Mouse (Mus musculus) limb, embryonic 14.5 days (tissue): ENCODE measurements at regions not wholly inside any gene's neighbourhood (a gene's known extent, or its start where the extent isn't known, plus 50 kb on each side); places are given as distances from the start of the nearest gene placed in this dataset.

ENCODE experiments used
- ATAC-seq: fragments of 200-750 bp; cut with Nextera tagmentation; 2 replicates; pipeline ENCODE4 v1.8.0; 2017; ENCODE audit warnings: low read depth, moderate number of reproducible peaks, moderate TSS enrichment; ENCODE audit not compliant: low FRiP score
- DNase-seq: peaks from one replicate; pipeline ENCODE4 v3.0.0-alpha.2; 2015; ENCODE audit warnings: low spot score
- H3K27ac ChIP-seq: fragments of 300-500 bp; sonication (generic); replicated peaks from 2 replicates; pipeline ENCODE4 v1.5.1; 2014; ENCODE audit warnings: low read depth, mild to moderate bottlenecking, low read length, moderate library complexity, mixed read lengths
- H3K27me3 ChIP-seq: fragments of 300-500 bp; sonication (generic); 2 replicates; pipeline ENCODE4 v1.6.1; 2014; ENCODE audit warnings: low read length, mixed read lengths; ENCODE audit not compliant: control insufficient read depth, insufficient read depth
- H3K36me3 ChIP-seq: fragments of 300-500 bp; sonication (generic); 2 replicates; pipeline ENCODE4 v1.6.1; 2014; ENCODE audit warnings: mild to moderate bottlenecking, low read length, moderate library complexity, mixed read lengths; ENCODE audit not compliant: control insufficient read depth, insufficient read depth
- H3K4me1 ChIP-seq: fragments of 300-500 bp; sonication (generic); 2 replicates; pipeline ENCODE4 v1.6.1; 2014; ENCODE audit warnings: antibody characterized with exemption, low read length, mixed read lengths; ENCODE audit not compliant: control insufficient read depth, insufficient read depth
- H3K4me2 ChIP-seq: fragments of 300-500 bp; sonication (generic); replicated peaks from 2 replicates; pipeline ENCODE4 v1.6.1; 2014; ENCODE audit warnings: low read depth, mild to moderate bottlenecking, low read length, moderate library complexity; ENCODE audit not compliant: severe bottlenecking
- H3K4me3 ChIP-seq: fragments of 300-500 bp; sonication (generic); replicated peaks from 2 replicates; pipeline ENCODE4 v1.5.1; 2014; ENCODE audit warnings: low read length
- H3K9ac ChIP-seq: fragments of 300-500 bp; sonication (generic); 2 replicates; pipeline ENCODE4 v1.6.1; 2014; ENCODE audit warnings: mild to moderate bottlenecking, low read depth, low read length, moderate library complexity; ENCODE audit not compliant: severe bottlenecking
- H3K9me3 ChIP-seq: fragments of 300-500 bp; sonication (generic); 2 replicates; pipeline ENCODE4 v1.6.1; 2016; ENCODE audit warnings: low read length; ENCODE audit not compliant: control insufficient read depth
- POLR2A ChIP-seq: fragments of 200-500 bp; IDR thresholded peaks from 2 replicates; pipeline ENCODE4 v1.8.0; 2012; ENCODE audit warnings: inconsistent platforms, mild to moderate bottlenecking, moderate library complexity, borderline replicate concordance; ENCODE audit not compliant: insufficient read depth, insufficient read length; ENCODE audit errors: extremely low read depth
- WGBS: fragments of 180-500 bp; shearing (Covaris S2); extraction: QIAGEN DNeasy Blood & Tissue Kit; methylation state at CpG from one replicate; pipeline ENCODE4 v1.1.7; 2014; 5-methylcytosine and 5-hydroxymethylcytosine counted together

GRCm38 (mm10) chr3:145207071-145207470 lies 85.2 kb upstream of the Col24a1 start:
- Histone ChIP-seq H3K27me3 (no peaks in the 10 kb centered on the region), H3K4me2 (no peak overlapping the region), H3K27ac (no peak overlapping the region), H3K36me3 (no peaks in the 10 kb centered on the region), H3K9ac (no peak overlapping the region), H3K9me3 (no peaks in the 10 kb centered on the region), H3K4me1 (no peaks in the 10 kb centered on the region), H3K4me3 (no peak overlapping the region)
- DNase-seq (no peak), ATAC-seq (no peak)
- WGBS, result 89% methylated on average over 4 of the region's 4 CpGs
- no peak for TF ChIP-seq POLR2A

DNA sequence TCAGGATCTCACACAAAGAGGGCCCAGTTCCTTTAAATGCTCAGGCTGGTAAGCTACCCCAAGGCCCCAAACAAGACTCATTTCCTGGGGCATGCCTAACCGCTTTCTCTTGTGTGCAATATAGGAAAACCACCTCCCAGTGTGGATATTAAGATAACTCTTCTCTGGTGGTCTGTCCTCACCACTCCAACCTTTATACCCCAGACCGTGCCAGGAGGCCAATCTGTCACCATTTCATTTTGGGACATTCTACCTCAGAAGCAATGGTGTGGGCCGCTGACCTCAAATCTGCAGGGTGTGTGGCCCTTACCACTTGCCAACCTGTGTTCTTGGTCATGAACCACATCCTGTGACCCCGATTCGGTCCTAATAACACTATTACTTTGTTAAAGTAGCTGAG lies 82.1 kb upstream of the Col24a1 start:
- H3K4me1 ChIP-seq, result no peaks in the 10 kb centered on the region
- no peak for DNase-seq
- no peaks in the 10 kb centered on the region for H3K36me3 ChIP-seq
- H3K9ac ChIP-seq, result no peak overlapping the region
- H3K9me3 ChIP-seq, result no peaks in the 10 kb centered on the region
- H3K4me3 ChIP-seq, result no peak overlapping the region
- no peak overlapping the region for H3K27ac ChIP-seq
- WGBS, result 83% methylated on average over 5 of the region's 5 CpGs
- no peak for ATAC-seq
- no peak overlapping the region for H3K4me2 ChIP-seq
- no peak for TF ChIP-seq POLR2A
- H3K27me3 ChIP-seq, result no peaks in the 10 kb centered on the region

DNA sequence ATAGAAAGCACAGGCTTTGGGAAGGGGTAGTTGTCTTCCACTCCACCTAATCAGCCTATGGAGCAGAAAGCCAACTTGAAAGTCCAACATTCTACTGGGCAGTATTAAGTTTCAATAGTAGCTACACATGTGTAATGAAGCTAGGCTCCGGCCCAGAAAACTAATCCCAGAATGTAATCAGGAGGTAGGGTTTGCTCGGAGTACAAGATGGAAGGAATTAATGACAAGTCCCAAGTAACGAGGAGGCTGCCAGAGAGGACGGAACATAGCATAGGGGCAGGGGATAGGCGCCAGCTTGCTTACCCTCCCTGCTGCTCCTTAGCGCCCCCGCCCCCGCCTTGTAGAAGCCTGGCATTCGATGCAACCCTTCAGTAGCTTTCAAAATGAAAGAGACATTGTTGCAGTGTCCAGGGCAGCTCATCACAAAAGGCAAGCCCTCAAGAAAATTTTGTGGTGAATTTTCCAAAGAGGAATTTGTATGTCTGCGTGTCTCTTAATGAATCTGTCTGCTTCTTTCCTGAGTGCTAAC lies 75.2 kb upstream of the Col24a1 start:
- H3K9me3 ChIP-seq, result no peaks in the 10 kb centered on the region
- H3K27ac ChIP-seq, result no peak overlapping the region
- no peak overlapping the region for H3K9ac ChIP-seq
- DNase-seq (no peak), ATAC-seq (no peak)
- no peaks in the 10 kb centered on the region for H3K4me1 ChIP-seq
- H3K4me3 ChIP-seq, result no peak overlapping the region
- H3K36me3 ChIP-seq, result no peaks in the 10 kb centered on the region
- no peaks in the 10 kb centered on the region for H3K27me3 ChIP-seq
- 57% methylated on average over 10 of the region's 10 CpGs for WGBS
- no peak for TF ChIP-seq POLR2A
- no peak overlapping the region for H3K4me2 ChIP-seq

GRCm38 (mm10) chr3:145222922-145223321 lies 69.3 kb upstream of the Col24a1 start:
- no peak overlapping the region for H3K27ac ChIP-seq
- WGBS, result 63% methylated on average over 1 of the region's 1 CpGs
- TF ChIP-seq POLR2A, result no peak
- no peak for DNase-seq
- no peaks in the 10 kb centered on the region for H3K36me3 ChIP-seq
- no peak for ATAC-seq
- no peaks in the 10 kb centered on the region for H3K4me1 ChIP-seq
- no peaks in the 10 kb centered on the region for H3K9me3 ChIP-seq
- H3K4me3 ChIP-seq, result no peak overlapping the region
- no peak overlapping the region for H3K4me2 ChIP-seq
- H3K9ac ChIP-seq, result no peak overlapping the region
- no peaks in the 10 kb centered on the region for H3K27me3 ChIP-seq

DNA sequence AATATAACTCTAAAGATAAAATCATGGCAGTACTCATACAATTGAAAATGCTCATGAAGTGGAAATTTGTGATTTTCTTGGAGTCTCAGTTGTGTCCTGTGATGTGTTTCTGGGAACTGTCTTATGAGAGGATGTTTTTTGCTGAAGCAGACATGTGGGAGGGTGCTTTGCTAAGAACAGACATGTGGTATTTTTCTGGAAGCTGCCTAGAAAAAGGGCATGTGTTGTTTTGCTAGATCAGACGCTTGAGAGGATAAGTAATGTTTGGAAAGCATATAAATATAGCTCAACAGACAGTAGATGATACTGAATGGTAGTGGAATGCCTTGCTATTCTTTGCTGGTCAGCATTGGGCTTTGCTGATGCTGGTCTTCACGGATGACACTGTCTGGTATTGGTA lies 68.2 kb upstream of the Col24a1 start:
- Histone ChIP-seq H3K36me3 (no peaks in the 10 kb centered on the region), H3K27ac (no peak overlapping the region), H3K4me3 (no peak overlapping the region), H3K27me3 (no peaks in the 10 kb centered on the region), H3K9ac (no peak overlapping the region), H3K4me1 (no peaks in the 10 kb centered on the region), H3K9me3 (no peaks in the 10 kb centered on the region), H3K4me2 (no peak overlapping the region)
- no peak for ATAC-seq
- TF ChIP-seq POLR2A, result no peak
- no peak for DNase-seq
- WGBS, result 84% methylated on average over 2 of the region's 2 CpGs

GRCm38 (mm10) chr3:145230721-145231120 lies 61.6 kb upstream of the Col24a1 start:
- no peak overlapping the region for H3K9ac ChIP-seq
- DNase-seq (no peak), ATAC-seq (no peak)
- H3K4me3 ChIP-seq, result no peak overlapping the region
- H3K27ac ChIP-seq, result no peak overlapping the region
- no peaks in the 10 kb centered on the region for H3K4me1 ChIP-seq
- no peaks in the 10 kb centered on the region for H3K36me3 ChIP-seq
- H3K4me2 ChIP-seq, result no peak overlapping the region
- WGBS, result 40% methylated on average over 6 of the region's 6 CpGs
- no peaks in the 10 kb centered on the region for H3K9me3 ChIP-seq
- H3K27me3 ChIP-seq, result no peaks in the 10 kb centered on the region
- no peak for TF ChIP-seq POLR2A
